ENCODE assay signal across 1 mouse cellular context in the genomic region with DNA sequence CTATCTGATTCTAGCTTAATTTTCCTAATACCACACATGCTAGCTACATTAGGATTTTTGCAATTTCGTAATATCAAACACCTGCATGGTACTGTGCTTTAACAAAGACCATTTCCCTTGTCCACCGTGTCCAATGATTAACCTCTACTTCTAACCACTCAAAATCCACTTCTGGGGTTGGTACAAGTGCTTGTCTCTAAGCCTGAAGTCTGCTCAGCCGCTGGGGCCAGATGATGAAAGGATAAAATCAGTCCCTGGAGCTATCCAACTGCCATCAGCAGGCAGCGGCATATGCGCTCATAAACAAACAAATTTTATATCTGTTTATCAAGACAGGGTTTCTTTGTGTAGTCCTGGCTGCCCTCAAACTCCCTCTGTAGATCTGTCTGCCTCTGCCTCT.
A peak's percentile ranks its signal among the peaks of the same experiment; 100 is the strongest.
TF ChIP-seq lines count a peak whose summit lies in the region.

No protein-coding gene starts in this region.

TF ChIP-seq in MEL, 35 proteins besides CTCF, POLR2A, EP300 and RAD21:
- TF ChIP-seq JUND (IDR thresholded peaks at IDR 0.05; ENCODE audit: low read depth, low read length) (no peak), MAX (IDR thresholded peaks at IDR 0.05; ENCODE audit: low read length) (no peak), E2F4 (IDR thresholded peaks at IDR 0.05; ENCODE audit: borderline replicate concordance, low read depth, low read length) (no peak), ETS1 (IDR thresholded peaks at IDR 0.05; ENCODE audit: low read depth, low read length) (peak; percentile 39; the same call in 1 of the 2 replicates), MAZ (IDR thresholded peaks at IDR 0.05; ENCODE audit: low read depth, low read length) (no peak), MYC (IDR thresholded peaks at IDR 0.05; ENCODE audit: low read depth, low read length) (no peak), BHLHE40 (IDR thresholded peaks at IDR 0.05; ENCODE audit: borderline replicate concordance, low read depth, low read length) (0 out of 2 replicates have a peak, but pooled peaks have one; percentile 26), HCFC1 (IDR thresholded peaks at IDR 0.05; ENCODE audit: low read depth, low read length) (no peak), USF2 (IDR thresholded peaks at IDR 0.05; ENCODE audit: borderline replicate concordance in 1 of 2, insufficient read depth in 1 of 2, low read depth in 1 of 2, low read length in 2 of 2) (no peak), USF1 (IDR thresholded peaks at IDR 0.05; ENCODE audit: low read depth, low read length) (no peak), GATA1 (IDR thresholded peaks at IDR 0.05; ENCODE audit: low read depth, low read length) (no peak), TCF12 (IDR thresholded peaks at IDR 0.05; ENCODE audit: low read depth, low read length) (0 out of 2 replicates have a peak, but pooled peaks have one; percentile 29), TAL1 (IDR thresholded peaks at IDR 0.05; ENCODE audit: low read length) (no peak), MYB (IDR thresholded peaks at IDR 0.05; ENCODE audit: low read depth, low read length) (0 out of 2 replicates have a peak, but pooled peaks have one; percentile 49), UBTF (IDR thresholded peaks at IDR 0.05; ENCODE audit: borderline replicate concordance, insufficient read depth, low read depth, low read length) (no peak), ZKSCAN1 (IDR thresholded peaks at IDR 0.05; ENCODE audit: low read depth, low read length) (no peak)
TF ChIP-seq in MEL: peak in this region for 4.
